Mouse (Mus musculus) heart, postnatal 0 days (tissue): ENCODE measurements around the gene Hist1h2bn. TPM values are rescaled to one million over a fixed set of nuclear protein-coding genes. Genes with fewer than 3 reads are reported as not detected.
A peak's percentile ranks its signal among the peaks of the same experiment; 100 is the strongest.
"Not testable (repeated sequence)": the region's sequence is repeated elsewhere in the genome, so short reads cannot be mapped to it uniquely, and the experiment has no call there.

Experiments used
- ATAC-seq: fragments of 200-750 bp; cut with Nextera tagmentation; 2 replicates; pipeline ENCODE4 v1.8.0; 2017; ENCODE audit warnings: low read depth, moderate number of reproducible peaks, moderate library complexity; ENCODE audit not compliant: insufficient read depth
- DNase-seq: peaks from one replicate; pipeline ENCODE4 v3.0.0-alpha.2; 2016; ENCODE audit warnings: low spot score
- H3K27ac ChIP-seq: fragments of 300-500 bp; sonication (generic); 2 replicates; pipeline ENCODE4 v1.5.1; 2014; ENCODE audit warnings: low read depth, mild to moderate bottlenecking
- H3K27me3 ChIP-seq: fragments of 300-500 bp; sonication (generic); 2 replicates; pipeline ENCODE4 v1.6.1; 2014; ENCODE audit warnings: low read length, mixed read lengths; ENCODE audit not compliant: control insufficient read depth, insufficient read depth
- H3K36me3 ChIP-seq: fragments of 300-500 bp; sonication (generic); replicated peaks from 2 replicates; pipeline ENCODE4 v1.6.1; 2014; ENCODE audit warnings: low read length, mixed read lengths; ENCODE audit not compliant: control insufficient read depth, insufficient read depth
- H3K4me1 ChIP-seq: fragments of 300-500 bp; sonication (generic); 2 replicates; pipeline ENCODE4 v1.6.1; 2014; ENCODE audit warnings: antibody characterized with exemption; ENCODE audit not compliant: control insufficient read depth, insufficient read depth
- H3K4me2 ChIP-seq: fragments of 300-500 bp; sonication (generic); 2 replicates; pipeline ENCODE4 v1.6.1; 2014; ENCODE audit warnings: low read depth, mild to moderate bottlenecking, low read length, moderate library complexity
- H3K4me3 ChIP-seq: fragments of 300-500 bp; sonication (generic); 2 replicates; pipeline ENCODE4 v1.5.1; 2014; ENCODE audit warnings: low read depth, low read length
- H3K9ac ChIP-seq: fragments of 300-500 bp; sonication (generic); replicated peaks from 2 replicates; pipeline ENCODE4 v1.6.1; 2014; ENCODE audit warnings: low read depth, low read length, mixed read lengths
- H3K9me3 ChIP-seq: fragments of 300-500 bp; sonication (generic); replicated peaks from 2 replicates; pipeline ENCODE4 v1.6.1; 2016; ENCODE audit warnings: low read length; ENCODE audit not compliant: control insufficient read depth
- CTCF ChIP-seq: IDR thresholded peaks from 2 replicates; pipeline ENCODE4 v1.5.1; 2016; ENCODE audit warnings: antibody characterized with exemption, control low read depth, low read depth
- EP300 ChIP-seq: IDR thresholded peaks from 2 replicates; pipeline ENCODE4 v1.6.1; 2016; ENCODE audit warnings: antibody characterized with exemption, low read depth
- WGBS: fragments of 180-500 bp; shearing (Covaris S2); extraction: QIAGEN DNeasy Blood & Tissue Kit; methylation state at CpG from one replicate; pipeline ENCODE4 v1.1.7; 2014; 5-methylcytosine and 5-hydroxymethylcytosine counted together
- polyA plus RNA-seq: library from polyadenylated mRNA; unstranded; fragments of >200 nt; fragmentation: Nextera tagmentation; extraction: Ambion mirVana; gene quantifications from 2 replicates; pipeline ENCODE4 v1.2.1, GENCODE M21; 2015
- total RNA-seq: library from RNA; depleted of rRNA; stranded (reverse); fragments of >200 nt; gene quantifications from 2 replicates; pipeline ENCODE4 v1.2.3, GENCODE M21; 2014; ENCODE audit warnings: low replicate concordance

Hist1h2bn gene
- total and polyA plus RNA-seq, 2 experiments from 2014 or later, result 0.94 to 1,692 TPM

- no peak for TF ChIP-seq EP300
- no peak for TF ChIP-seq CTCF
- H3K4me3 ChIP-seq, result no peak overlapping the region
- WGBS, result 33% methylated on average over 3 of the region's 3 CpGs
Observed at GRCm38 (mm10) chr13:21752356-21752755, 1.6 kb upstream of the Hist1h2bn start.

DNA sequence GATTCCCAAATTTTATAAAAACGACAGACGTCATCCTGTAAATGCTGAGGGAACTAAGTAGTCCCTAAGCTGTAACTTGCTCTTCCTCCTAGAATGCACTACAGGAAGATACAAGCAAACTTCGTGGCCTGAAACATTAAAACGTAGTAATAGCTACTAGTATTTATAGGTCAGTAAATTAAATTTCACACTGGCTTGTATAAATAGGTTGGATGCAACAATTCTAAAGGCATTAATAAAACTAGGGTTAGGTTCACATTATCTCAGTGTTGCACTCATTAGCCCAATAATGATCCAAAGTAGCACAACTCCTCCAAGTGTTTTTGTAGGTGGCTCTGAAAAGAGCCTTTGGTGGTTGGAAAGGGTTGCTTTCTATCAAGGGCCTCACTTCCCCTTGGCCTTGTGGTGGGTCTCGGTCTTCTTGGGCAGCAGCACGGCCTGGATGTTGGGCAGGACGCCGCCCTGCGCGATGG is 836 bp upstream of the Hist1h2bn start:
- no peak for ATAC-seq
- Histone ChIP-seq H3K27ac (peak overlapping the region; percentile 94), H3K27me3 (no peaks in the 10 kb centered on the region), H3K36me3 (no peaks in the 10 kb centered on the region), H3K9ac (peak overlapping the region; percentile 51), H3K9me3 (no peaks in the 10 kb centered on the region), H3K4me3 (peak overlapping the region; percentile 51), H3K4me2 (peak overlapping the region; percentile 67), H3K4me1 (peaks cover 23% of the 10 kb centered on the region)
- TF ChIP-seq EP300, result no peak
- TF ChIP-seq CTCF, result no peak
- WGBS, result 3% methylated on average over 10 of the region's 10 CpGs
- DNase-seq, result no peak

More at GRCm38 (mm10) chr13:21752356-21752755, 1.6 kb upstream of the Hist1h2bn start:
- DNase-seq (no peak), ATAC-seq (no peak)
- Histone ChIP-seq H3K27ac (peak overlapping the region; percentile 31; the same call in 1 of the 2 replicates), H3K27me3 (no peaks in the 10 kb centered on the region), H3K4me1 (peaks cover 23% of the 10 kb centered on the region), H3K9ac (0 out of 2 replicates have a peak overlapping the region, but pooled peaks have one; percentile 51), H3K36me3 (no peaks in the 10 kb centered on the region), H3K4me2 (0 out of 2 replicates have a peak overlapping the region, but pooled peaks have one; percentile 67), H3K9me3 (no peaks in the 10 kb centered on the region)

DNA sequence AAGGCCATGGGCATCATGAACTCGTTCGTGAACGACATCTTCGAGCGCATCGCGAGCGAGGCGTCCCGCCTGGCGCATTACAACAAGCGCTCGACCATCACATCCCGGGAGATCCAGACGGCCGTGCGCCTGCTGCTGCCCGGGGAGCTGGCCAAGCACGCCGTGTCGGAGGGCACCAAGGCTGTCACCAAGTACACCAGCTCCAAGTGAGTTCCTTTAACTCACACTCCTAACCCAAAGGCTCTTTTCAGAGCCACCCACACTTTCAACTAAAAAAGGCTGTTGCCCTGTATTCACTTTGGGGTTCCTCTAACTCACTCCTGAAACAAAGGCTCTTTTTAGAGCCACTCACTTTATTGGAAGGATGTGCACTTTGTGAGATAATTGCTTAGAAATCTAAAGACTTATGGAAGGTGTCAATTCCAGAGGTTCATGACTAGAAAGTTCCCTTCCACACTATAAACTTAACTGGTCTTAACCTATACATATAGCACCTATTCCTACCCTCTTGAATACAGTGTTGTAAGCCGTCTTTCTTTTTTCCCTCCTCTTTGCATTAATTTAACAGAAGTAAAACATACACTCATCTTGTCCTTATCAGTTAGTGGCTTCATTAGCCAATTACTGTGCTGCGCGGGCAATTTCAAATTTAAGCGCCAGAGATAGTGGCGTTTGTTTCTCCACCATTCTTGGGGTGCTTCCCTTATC is 525 bp downstream of the Hist1h2bn start:
- WGBS, result 3% methylated on average over 12 of the region's 26 CpGs
- DNase-seq (peak; percentile 28), ATAC-seq (peak; percentile 18)
- Histone ChIP-seq H3K4me3 (peak overlapping the region; percentile 51), H3K4me2 (peak overlapping the region; percentile 72), H3K27ac (peak overlapping the region; percentile 94), H3K9ac (peak overlapping the region; percentile 48), H3K4me1 (peaks cover 18% of the 10 kb centered on the region)
- H3K27me3 ChIP-seq, H3K9me3 ChIP-seq, H3K36me3 ChIP-seq: not testable (repeated sequence)

- no peak overlapping the region for H3K27ac ChIP-seq
- H3K4me1 ChIP-seq, result peaks cover 13% of the 10 kb centered on the region; the same call in 1 of the 2 replicates
- H3K9me3 ChIP-seq, result no peaks in the 10 kb centered on the region
- no peak for ATAC-seq
- H3K4me2 ChIP-seq, result peak overlapping the region; percentile 72
- no peaks in the 10 kb centered on the region for H3K36me3 ChIP-seq
- TF ChIP-seq CTCF, result no peak
- no peak for TF ChIP-seq EP300
- no peak for DNase-seq
- 0 out of 2 replicates have a peak overlapping the region, but pooled peaks have one; percentile 5 for H3K4me3 ChIP-seq
- WGBS, result 74% methylated on average over 1 of the region's 1 CpGs
- H3K9ac ChIP-seq, result no peak overlapping the region; the same call in 1 of the 2 replicates
- no peaks in the 10 kb centered on the region for H3K27me3 ChIP-seq
Observed at GRCm38 (mm10) chr13:21755707-21756106, 1.8 kb downstream of the Hist1h2bn start.

DNA sequence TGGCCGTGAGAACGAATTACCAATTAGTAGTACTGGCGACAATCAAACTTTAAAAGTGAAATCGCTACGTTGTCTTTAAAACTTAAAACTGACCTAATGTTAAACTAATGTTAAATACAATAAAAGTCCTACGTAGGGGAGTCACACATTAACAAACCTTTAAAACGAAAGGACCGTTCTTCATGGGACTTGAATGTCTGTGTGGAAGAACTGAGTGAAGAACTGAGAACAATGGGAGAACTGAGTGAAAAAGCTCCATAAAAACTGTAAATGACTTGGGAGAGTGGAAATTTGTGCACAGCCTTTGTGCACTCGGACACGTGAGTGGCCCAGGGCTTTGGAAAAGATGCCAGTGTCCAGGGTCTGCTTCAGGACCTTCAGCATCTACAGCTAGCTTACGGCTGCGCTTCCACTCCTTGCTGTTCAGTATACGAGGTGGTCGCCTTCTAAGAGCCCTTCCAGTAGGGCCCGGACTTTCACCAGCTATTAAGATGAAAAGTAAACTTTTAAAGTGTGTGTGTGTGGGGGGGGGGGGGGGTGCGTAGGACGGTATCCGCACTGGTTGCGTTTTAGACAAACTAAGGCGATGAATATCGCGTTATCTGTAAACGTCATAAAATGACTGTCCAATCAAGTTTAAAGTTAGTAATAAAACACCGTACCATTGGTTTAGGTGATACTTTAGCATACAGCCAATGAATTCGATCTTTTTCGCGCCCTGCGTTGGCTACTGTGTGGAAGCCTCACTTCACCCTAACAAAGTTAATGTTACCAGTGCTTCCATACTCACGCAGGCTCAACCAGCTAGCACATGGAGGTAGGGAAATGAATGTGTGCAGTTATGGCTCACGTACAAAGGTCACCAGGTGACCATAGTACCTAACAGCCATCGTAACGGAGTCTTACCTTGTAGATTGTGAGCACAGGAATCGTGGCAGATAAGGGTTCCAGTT is 25.2 kb downstream of the Hist1h2bn start:
- Histone ChIP-seq H3K4me1 (peaks cover 18% of the 10 kb centered on the region), H3K36me3 (no peaks in the 10 kb centered on the region), H3K27ac (peak overlapping the region; percentile 82), H3K4me3 (peak overlapping the region; percentile 64), H3K9me3 (no peaks in the 10 kb centered on the region), H3K27me3 (no peaks in the 10 kb centered on the region), H3K9ac (peak overlapping the region; percentile 67), H3K4me2 (peak overlapping the region; percentile 86)
- peak; percentile 80 for ATAC-seq
- no peak for TF ChIP-seq CTCF
- no peak for TF ChIP-seq EP300
- DNase-seq, result peak; percentile 94
- 6% methylated on average over 33 of the region's 33 CpGs for WGBS
